Mouse (Mus musculus) embryonic facial prominence, embryonic 10.5 days (tissue): ENCODE measurements around the gene Pik3c2g. TPM values are rescaled to one million over a fixed set of nuclear protein-coding genes. Genes with fewer than 3 reads are reported as not detected.

Experiments used
- DNase-seq: peaks from one replicate; pipeline ENCODE4 v3.0.0-alpha.2; 2017; ENCODE audit warnings: low spot score
- H3K27ac ChIP-seq: fragments of 300-500 bp; sonication (generic); replicated peaks from 2 replicates; pipeline ENCODE4 v1.5.1; 2016; ENCODE audit warnings: mild to moderate bottlenecking
- H3K27me3 ChIP-seq: fragments of 300-500 bp; sonication (generic); replicated peaks from 2 replicates; pipeline ENCODE4 v1.6.1; 2016; ENCODE audit warnings: low read depth, mild to moderate bottlenecking; ENCODE audit not compliant: poor library complexity, severe bottlenecking
- H3K36me3 ChIP-seq: fragments of 300-500 bp; sonication (generic); replicated peaks from 2 replicates; pipeline ENCODE4 v1.6.1; 2016; ENCODE audit warnings: mild to moderate bottlenecking, moderate library complexity
- H3K4me1 ChIP-seq: fragments of 300-500 bp; sonication (generic); 2 replicates; pipeline ENCODE4 v1.6.1; 2016
- H3K4me3 ChIP-seq: fragments of 300-500 bp; sonication (generic); 2 replicates; pipeline ENCODE4 v1.5.1; 2016; ENCODE audit warnings: mild to moderate bottlenecking, moderate library complexity
- H3K9me3 ChIP-seq: fragments of 300-500 bp; sonication (generic); 2 replicates; pipeline ENCODE4 v1.6.1; 2016; ENCODE audit warnings: mild to moderate bottlenecking
- WGBS: fragments of 180-500 bp; shearing (Covaris S2); methylation state at CpG from one replicate; pipeline ENCODE4 v1.1.7; 2016; 5-methylcytosine and 5-hydroxymethylcytosine counted together
- polyA plus RNA-seq: library from polyadenylated mRNA; unstranded; fragments of >200 nt; fragmentation: Nextera tagmentation; extraction: Ambion mirVana; gene quantifications from 2 replicates; pipeline ENCODE4 v1.2.1, GENCODE M21; 2016

Pik3c2g gene
- polyA plus RNA-seq = 0.08 and 0.25 TPM in 2 replicates

GRCm38 (mm10) chr6:139586892-139587291 lies at the start of gene Pik3c2g:
Gene Pik3c2g, plus strand, starts transcription at chr6:139587221.
- no peak within 1 kb of the TSS for H3K27ac ChIP-seq
- no peak within 1 kb of the TSS for H3K4me3 ChIP-seq
- no peaks in the 10 kb centered on the region for H3K9me3 ChIP-seq
- no peaks in the 10 kb centered on the region for H3K27me3 ChIP-seq
- no peak for DNase-seq
- no peaks in the 10 kb centered on the region for H3K36me3 ChIP-seq
- 84% methylated on average over 15 of the region's 15 CpGs for WGBS
- H3K4me1 ChIP-seq = peaks cover 13% of the 10 kb centered on the region; the same call in 1 of the 2 replicates

GRCm38 (mm10) chr6:139538469-139538868 lies 48.6 kb upstream of the Pik3c2g start:
- Histone ChIP-seq H3K4me1 (no peaks in the 10 kb centered on the region), H3K36me3 (no peaks in the 10 kb centered on the region), H3K4me3 (no peak overlapping the region), H3K27ac (no peak overlapping the region), H3K27me3 (no peaks in the 10 kb centered on the region), H3K9me3 (no peaks in the 10 kb centered on the region)
- WGBS = 62% methylated on average over 2 of the region's 2 CpGs
- no peak for DNase-seq

GRCm38 (mm10) chr6:139555537-139556179 lies 31.4 kb upstream of the Pik3c2g start:
- 86% methylated on average over 7 of the region's 7 CpGs for WGBS
- Histone ChIP-seq H3K4me1 (no peaks in the 10 kb centered on the region), H3K4me3 (no peak overlapping the region), H3K27me3 (no peaks in the 10 kb centered on the region), H3K36me3 (no peaks in the 10 kb centered on the region), H3K27ac (no peak overlapping the region), H3K9me3 (no peaks in the 10 kb centered on the region)
- DNase-seq = no peak

GRCm38 (mm10) chr6:139569211-139569610 lies 17.8 kb upstream of the Pik3c2g start:
- no peak for DNase-seq
- Histone ChIP-seq H3K9me3 (no peaks in the 10 kb centered on the region), H3K4me1 (0 out of 2 replicates have a peak, but pooled peaks cover 4% of the 10 kb centered on the region), H3K36me3 (no peaks in the 10 kb centered on the region), H3K27ac (no peak overlapping the region), H3K4me3 (no peak overlapping the region), H3K27me3 (no peaks in the 10 kb centered on the region)
- 57% methylated on average over 7 of the region's 7 CpGs for WGBS

GRCm38 (mm10) chr6:139575854-139576253 lies 11.2 kb upstream of the Pik3c2g start:
- whole genome bisulfite sequencing = 66% methylated on average over 4 of the region's 4 CpGs
- no peak for DNase-seq

GRCm38 (mm10) chr6:139576261-139577014 lies 10.6 kb upstream of the Pik3c2g start:
- Histone ChIP-seq H3K4me1 (no peaks in the 10 kb centered on the region), H3K27me3 (no peaks in the 10 kb centered on the region), H3K36me3 (no peaks in the 10 kb centered on the region), H3K27ac (no peak overlapping the region), H3K4me3 (no peak overlapping the region), H3K9me3 (no peaks in the 10 kb centered on the region)
- 74% methylated on average over 10 of the region's 10 CpGs for WGBS
- no peak for DNase-seq

More at GRCm38 (mm10) chr6:139575854-139576253, 11.2 kb upstream of the Pik3c2g start:
- Histone ChIP-seq H3K4me3 (no peak overlapping the region), H3K27me3 (no peaks in the 10 kb centered on the region), H3K9me3 (no peaks in the 10 kb centered on the region), H3K4me1 (no peaks in the 10 kb centered on the region), H3K27ac (no peak overlapping the region), H3K36me3 (no peaks in the 10 kb centered on the region)

GRCm38 (mm10) chr6:139577026-139577861 lies 9.8 kb upstream of the Pik3c2g start:
- no peaks in the 10 kb centered on the region for H3K27me3 ChIP-seq
- no peak for DNase-seq
- WGBS = 58% methylated on average over 18 of the region's 18 CpGs
- no peaks in the 10 kb centered on the region for H3K9me3 ChIP-seq
- no peak overlapping the region for H3K4me3 ChIP-seq
- no peak overlapping the region for H3K27ac ChIP-seq
- no peaks in the 10 kb centered on the region for H3K4me1 ChIP-seq
- no peaks in the 10 kb centered on the region for H3K36me3 ChIP-seq

GRCm38 (mm10) chr6:139587478-139587877 lies 457 bp downstream of the Pik3c2g start:
- Histone ChIP-seq H3K27ac (no peak overlapping the region), H3K4me1 (peaks cover 13% of the 10 kb centered on the region; the same call in 1 of the 2 replicates), H3K27me3 (no peaks in the 10 kb centered on the region), H3K36me3 (no peaks in the 10 kb centered on the region), H3K4me3 (no peak overlapping the region), H3K9me3 (no peaks in the 10 kb centered on the region)
- 78% methylated on average over 12 of the region's 12 CpGs for WGBS
- no peak for DNase-seq

- WGBS = 28% methylated on average over 15 of the region's 15 CpGs
- H3K27me3 ChIP-seq = no peaks in the 10 kb centered on the region
- H3K4me3 ChIP-seq = no peak overlapping the region
- no peaks in the 10 kb centered on the region for H3K36me3 ChIP-seq
- DNase-seq = peak; percentile 59
- H3K9me3 ChIP-seq = no peaks in the 10 kb centered on the region
- H3K27ac ChIP-seq = no peak overlapping the region
- peaks cover 16% of the 10 kb centered on the region; the same call in 1 of the 2 replicates for H3K4me1 ChIP-seq
Measured at GRCm38 (mm10) chr6:139588409-139588808, 1.4 kb downstream of the Pik3c2g start.

- Histone ChIP-seq H3K9me3 (no peaks in the 10 kb centered on the region), H3K27me3 (no peaks in the 10 kb centered on the region), H3K27ac (no peak overlapping the region), H3K36me3 (no peaks in the 10 kb centered on the region), H3K4me1 (peaks cover 16% of the 10 kb centered on the region; the same call in 1 of the 2 replicates), H3K4me3 (no peak overlapping the region)
- DNase-seq = peak; percentile 74
- WGBS = 10% methylated on average over 12 of the region's 12 CpGs
Measured at GRCm38 (mm10) chr6:139589291-139589690, 2.3 kb downstream of the Pik3c2g start.

GRCm38 (mm10) chr6:139589854-139590253 lies 2.8 kb downstream of the Pik3c2g start:
- WGBS = 70% methylated on average over 9 of the region's 9 CpGs
- Histone ChIP-seq H3K4me1 (peaks cover 16% of the 10 kb centered on the region; the same call in 1 of the 2 replicates), H3K27ac (no peak overlapping the region)

GRCm38 (mm10) chr6:139592081-139592480 lies 5.1 kb downstream of the Pik3c2g start:
- WGBS = 43% methylated on average over 3 of the region's 3 CpGs
- no peak overlapping the region for H3K4me3 ChIP-seq
- H3K9me3 ChIP-seq = no peaks in the 10 kb centered on the region
- no peak overlapping the region for H3K27ac ChIP-seq
- no peaks in the 10 kb centered on the region for H3K36me3 ChIP-seq
- H3K4me1 ChIP-seq = peaks cover 16% of the 10 kb centered on the region; the same call in 1 of the 2 replicates
- no peaks in the 10 kb centered on the region for H3K27me3 ChIP-seq
- no peak for DNase-seq

More at GRCm38 (mm10) chr6:139589854-139590253, 2.8 kb downstream of the Pik3c2g start:
- H3K27me3 ChIP-seq = no peaks in the 10 kb centered on the region
- no peaks in the 10 kb centered on the region for H3K9me3 ChIP-seq
- no peak for DNase-seq
- H3K36me3 ChIP-seq = no peaks in the 10 kb centered on the region
- no peak overlapping the region for H3K4me3 ChIP-seq
